Mouse (Mus musculus) T-helper 2 cell (primary cell): ENCODE results near the gene Olfr993.

Experiments used
- in situ Hi-C: fragments of 300-600 bp; cut with MboI, MseI; formaldehyde crosslinking; loops from one replicate; pipeline ENCODE4 v1.15.1; 2025; ENCODE audit warnings: high pct_unique_total_duplicates

Gene Olfr993

DNA sequence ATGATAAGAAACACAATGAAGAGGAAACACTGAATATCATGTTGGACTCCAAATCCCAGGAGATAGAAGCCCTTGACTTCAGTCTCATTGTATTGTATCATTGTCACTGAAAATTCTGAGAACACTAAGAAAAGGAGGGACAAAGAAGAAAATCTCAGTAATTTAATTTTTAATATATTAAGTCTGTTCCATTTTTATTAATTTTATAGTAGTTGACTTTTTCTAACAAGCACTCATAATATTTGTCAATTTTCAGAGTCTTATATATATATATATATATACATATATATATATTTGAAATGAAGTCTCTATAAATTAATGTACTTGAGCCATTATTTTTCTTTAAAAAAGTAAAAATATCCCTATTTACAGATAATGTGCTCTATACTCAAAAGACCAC lies at the start of gene Olfr993:
Gene Olfr993 (minus strand): TSS at position 101 of the 400 bp plus-strand sequence.
- in situ Hi-C loops: no loop called here

DNA sequence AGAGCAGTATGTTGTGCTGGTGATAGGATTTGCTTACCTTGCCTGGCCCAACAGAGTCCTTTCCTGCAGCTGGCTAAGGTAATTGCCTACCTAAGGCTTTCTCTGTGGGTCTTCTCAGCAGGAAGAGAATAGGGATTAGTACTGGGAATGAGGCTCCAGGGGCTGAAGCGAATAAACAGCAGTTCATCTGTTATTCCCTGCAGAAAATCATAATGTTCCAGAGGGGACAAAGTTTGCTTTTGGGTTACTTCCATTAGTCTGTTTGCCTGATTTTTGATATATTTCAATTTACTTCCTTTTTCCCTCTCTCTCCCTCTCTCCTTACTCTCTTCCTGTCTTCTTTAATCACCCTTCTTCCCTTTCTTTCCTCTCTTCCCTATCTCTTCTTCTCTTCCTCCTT lies 28.9 kb upstream of the Olfr993 start, which contains the start of gene Olfr995:
Gene Olfr995 (minus strand): TSS at position 101 of the 400 bp plus-strand sequence.
- in situ Hi-C loops: loop anchor here (10.0 kb wide), 1 partner anchor 1271 kb away; no protein-coding TSS in a partner anchor

- in situ Hi-C loops: loop anchor here (10.0 kb wide), 1 partner anchor 1272 kb away; no protein-coding TSS in a partner anchor
Measured at GRCm38 (mm10) chr2:85442546-85442945, 27.9 kb upstream of the Olfr993 start.

DNA sequence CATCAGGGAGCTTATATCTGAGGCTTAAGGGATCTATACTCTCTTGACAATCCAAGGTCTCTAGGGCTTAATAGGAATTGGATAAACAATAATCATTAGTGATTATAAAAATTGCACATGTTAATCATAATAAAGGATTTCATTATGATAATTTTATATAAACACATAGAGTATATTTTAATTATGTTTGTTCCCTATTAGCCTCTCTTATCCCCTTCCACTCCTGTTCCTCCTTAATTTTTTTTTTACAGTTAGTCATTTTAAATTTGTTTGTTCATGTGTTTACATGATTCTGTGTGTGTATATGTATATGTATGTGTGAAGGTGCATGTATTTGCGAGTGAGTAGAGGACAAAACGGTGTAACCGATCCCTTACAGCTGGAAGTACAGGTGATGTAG lies 21.7 kb upstream of the Olfr993 start, which contains the start of gene Olfr994:
Gene Olfr994 (minus strand): TSS at position 101 of the 400 bp plus-strand sequence.
- in situ Hi-C loops: no loop called here

GRCm38 (mm10) chr2:85425893-85426292 lies 11.2 kb upstream of the Olfr993 start:
- in situ Hi-C loops: no loop called here

GRCm38 (mm10) chr2:85409369-85409768 lies 5.3 kb downstream of the Olfr993 start, which contains the start of gene Olfr992:
Gene Olfr992, minus strand, starts transcription at chr2:85409469.
- in situ Hi-C loops: no loop called here
